Mouse (Mus musculus): ENCODE data around the gene Vwa8. TPM values are rescaled to one million over a fixed set of nuclear protein-coding genes. Genes with fewer than 3 reads are reported as not detected.

Vwa8 gene
- polyA plus RNA-seq, 1 experiment from 2014 or later, result 41.6 TPM

DNA sequence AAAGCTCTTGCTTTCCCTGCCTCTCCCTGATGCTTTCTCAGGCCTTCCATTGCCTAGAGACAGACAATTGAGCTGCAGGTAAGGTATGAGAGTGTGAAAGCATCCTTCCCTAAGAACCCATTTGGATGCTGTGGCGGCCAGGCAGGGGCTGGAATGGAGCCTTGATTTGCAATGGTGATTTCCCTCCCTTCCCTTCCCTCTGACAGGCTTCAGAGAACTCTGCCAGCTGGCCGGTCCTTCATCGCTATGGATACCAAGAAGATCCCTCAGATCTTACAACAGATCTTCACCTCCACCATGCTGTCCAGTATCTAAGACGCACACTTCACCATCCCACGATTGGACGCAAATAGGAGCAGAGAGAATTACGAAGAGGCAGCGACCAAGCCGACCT is 352.0 kb downstream of the Vwa8 start:
- Histone ChIP-seq H3K36me3 (ENCODE audit: inconsistent target) (no peaks in the 10 kb centered on the region), H3K79me2 (ENCODE audit: inconsistent target) (no peaks in the 10 kb centered on the region), H3K27ac (no peak overlapping the region), H3K4me3 (ENCODE audit: inconsistent target) (no peak overlapping the region)
- WGBS (ENCODE audit: missing documents), result 91% methylated on average over 9 of the region's 9 CpGs

DNA sequence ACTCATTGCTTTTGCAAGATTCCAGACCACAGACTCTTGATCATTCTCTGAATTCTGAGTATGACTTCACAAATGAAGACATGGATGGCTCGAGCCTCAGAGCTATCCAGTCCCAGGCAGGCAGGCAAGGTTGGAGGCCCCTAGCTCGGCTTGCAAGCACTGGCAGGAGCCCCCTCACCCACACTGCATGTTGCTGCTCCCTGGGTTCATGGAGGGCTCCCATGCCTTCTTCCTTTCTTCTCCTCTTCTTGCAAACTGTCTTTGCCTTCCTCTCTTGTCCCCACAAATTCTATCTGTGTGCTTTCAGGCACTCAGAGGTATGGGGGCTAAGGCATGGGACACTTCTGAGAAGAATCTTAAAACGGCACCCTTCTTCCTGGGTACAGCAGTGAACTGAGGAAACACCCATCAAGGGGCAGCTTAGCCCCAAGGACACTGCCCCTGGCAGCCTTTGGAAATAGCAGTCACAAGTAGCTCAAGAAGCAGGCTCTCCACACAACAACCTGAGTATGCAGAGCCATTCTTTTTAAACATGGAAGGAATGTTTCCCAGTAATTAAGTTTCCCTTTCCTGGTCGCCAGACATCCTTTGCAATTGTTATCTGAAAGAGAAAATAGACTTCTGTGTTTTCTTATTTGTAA is 354.0 kb downstream of the Vwa8 start:
- no peak overlapping the region for H3K4me3 ChIP-seq (ENCODE audit: inconsistent target)
- H3K27ac ChIP-seq, result no peak overlapping the region
- no peaks in the 10 kb centered on the region for H3K36me3 ChIP-seq (ENCODE audit: inconsistent target)
- H3K79me2 ChIP-seq (ENCODE audit: inconsistent target), result no peaks in the 10 kb centered on the region
- WGBS (ENCODE audit: missing documents), result 82% methylated on average over 4 of the region's 4 CpGs

DNA sequence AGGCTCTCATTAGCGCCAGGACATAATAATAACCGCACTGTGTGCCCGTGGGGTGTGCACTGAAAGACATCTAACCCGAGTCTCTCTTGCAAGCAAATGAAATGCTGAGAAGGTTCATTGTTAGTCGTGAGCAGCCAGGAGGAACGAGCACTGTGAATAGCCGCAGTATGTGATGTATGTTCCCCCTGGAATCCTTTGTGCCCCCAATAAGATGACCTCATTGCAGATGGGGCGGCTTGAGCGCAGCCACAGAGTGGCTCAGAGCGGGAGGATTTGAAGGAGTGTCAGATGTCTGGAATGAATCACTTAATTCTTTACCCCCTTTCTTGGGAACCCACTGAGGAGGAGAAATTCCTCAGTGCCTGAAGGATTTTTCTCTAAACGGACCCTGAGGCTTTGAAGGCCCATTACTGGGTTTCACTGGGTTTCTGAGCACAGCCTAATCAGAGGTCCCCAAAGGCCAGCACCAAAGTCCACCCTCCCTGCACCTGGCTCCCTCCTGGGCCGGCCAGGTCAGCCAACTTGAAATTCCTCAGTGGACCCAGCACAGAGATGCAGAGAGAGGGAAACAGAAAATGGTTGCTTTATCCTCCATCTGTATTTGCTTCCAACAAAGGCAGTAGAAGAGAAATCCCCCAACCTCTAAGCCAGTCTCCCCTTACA is 354.8 kb downstream of the Vwa8 start:
- H3K27ac ChIP-seq, result no peak overlapping the region
- H3K79me2 ChIP-seq (ENCODE audit: inconsistent target), result no peaks in the 10 kb centered on the region
- no peak overlapping the region for H3K4me3 ChIP-seq (ENCODE audit: inconsistent target)
- 78% methylated on average over 12 of the region's 12 CpGs for WGBS (ENCODE audit: missing documents)
- no peaks in the 10 kb centered on the region for H3K36me3 ChIP-seq (ENCODE audit: inconsistent target)

DNA sequence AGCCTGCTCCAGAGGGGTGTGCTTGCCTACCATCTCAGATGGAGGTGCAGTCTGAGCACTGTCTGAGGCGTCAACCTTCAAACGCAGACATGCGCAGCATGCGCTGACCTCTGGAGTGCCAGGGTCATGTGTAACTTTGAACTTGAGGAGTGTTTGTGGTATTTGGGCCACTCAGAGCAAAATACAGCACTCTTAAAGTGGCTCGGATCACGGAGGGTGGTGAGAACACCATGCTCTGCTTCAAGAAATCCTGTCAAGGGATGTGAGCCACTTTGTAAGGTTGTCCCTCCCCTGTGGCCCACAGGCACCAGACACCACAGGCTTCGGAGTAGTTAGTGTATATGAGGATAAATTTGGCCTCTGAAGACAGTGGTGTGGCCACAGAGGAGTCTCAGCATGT is 356.0 kb downstream of the Vwa8 start:
- Histone ChIP-seq H3K27ac (no peak overlapping the region), H3K79me2 (ENCODE audit: inconsistent target) (no peaks in the 10 kb centered on the region), H3K36me3 (ENCODE audit: inconsistent target) (no peaks in the 10 kb centered on the region), H3K4me3 (ENCODE audit: inconsistent target) (no peak overlapping the region)
- WGBS (ENCODE audit: missing documents), result 94% methylated on average over 7 of the region's 7 CpGs

DNA sequence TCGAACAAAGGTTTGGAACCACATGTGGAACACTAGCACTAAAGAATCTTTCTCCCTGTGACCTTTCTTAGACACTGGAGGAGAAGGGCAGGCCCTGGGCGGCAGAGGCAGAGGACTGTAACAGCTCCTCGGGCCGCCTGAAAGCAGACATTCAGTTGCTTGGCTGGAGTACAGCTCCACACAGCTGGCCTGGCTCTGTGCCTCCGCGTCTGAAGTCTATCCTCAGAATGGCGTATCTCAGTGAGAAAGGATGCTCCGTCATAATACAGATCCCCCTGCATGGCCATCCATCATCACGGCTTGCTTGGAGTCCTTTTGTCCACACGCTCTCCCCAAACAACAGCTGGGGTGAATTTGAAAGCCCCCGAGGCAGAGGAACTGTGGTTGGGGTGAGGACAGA is 357.4 kb downstream of the Vwa8 start:
- 91% methylated on average over 11 of the region's 11 CpGs for WGBS (ENCODE audit: missing documents)
- H3K4me3 ChIP-seq (ENCODE audit: inconsistent target), result no peak overlapping the region
- H3K27ac ChIP-seq, result no peak overlapping the region
- H3K79me2 ChIP-seq (ENCODE audit: inconsistent target), result no peaks in the 10 kb centered on the region
- H3K36me3 ChIP-seq (ENCODE audit: inconsistent target), result no peaks in the 10 kb centered on the region

DNA sequence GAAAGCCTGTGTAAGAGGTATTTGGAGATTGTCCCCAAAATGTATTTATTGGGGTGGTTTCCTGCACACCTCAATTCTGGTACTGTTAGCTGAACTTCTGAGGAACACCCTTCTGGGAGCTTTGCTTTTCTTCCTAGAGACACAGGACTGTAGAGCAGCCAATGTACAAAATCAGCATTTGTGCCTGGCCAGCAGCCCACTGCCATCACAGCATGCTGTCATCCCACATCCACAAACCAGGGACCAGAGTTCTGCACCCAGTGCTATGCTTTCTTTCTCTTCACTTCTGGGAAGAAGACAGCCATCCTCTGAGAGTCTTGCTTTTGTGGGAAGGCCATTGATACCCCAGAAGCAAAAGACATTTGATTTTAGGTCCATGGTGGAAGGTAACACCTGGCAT is 359.6 kb downstream of the Vwa8 start:
- H3K27ac ChIP-seq, result no peak overlapping the region
- no peak overlapping the region for H3K4me3 ChIP-seq (ENCODE audit: inconsistent target)
- no peaks in the 10 kb centered on the region for H3K36me3 ChIP-seq (ENCODE audit: inconsistent target)
- H3K79me2 ChIP-seq (ENCODE audit: inconsistent target), result no peaks in the 10 kb centered on the region

DNA sequence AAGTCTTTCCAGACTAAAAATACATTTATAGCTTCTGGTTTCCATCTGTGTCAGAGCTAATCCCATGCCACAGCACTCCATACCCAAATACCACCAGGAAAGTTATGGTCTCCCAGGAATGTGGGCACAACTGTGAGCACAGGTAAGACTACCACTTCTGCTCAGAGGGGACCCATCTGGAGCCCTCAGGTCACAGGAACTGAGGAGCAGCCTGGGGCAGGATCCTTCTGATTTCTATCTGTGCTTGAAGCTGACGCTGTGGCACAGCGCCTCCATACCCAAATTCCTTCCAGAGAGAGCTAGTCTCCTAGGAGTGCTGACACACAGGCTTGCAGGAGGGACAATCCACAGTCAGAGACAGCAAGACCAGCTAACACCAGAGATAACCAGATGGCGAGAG is 361.0 kb downstream of the Vwa8 start:
- H3K27ac ChIP-seq, result no peak overlapping the region
- H3K4me3 ChIP-seq (ENCODE audit: inconsistent target), result no peak overlapping the region
- H3K79me2 ChIP-seq (ENCODE audit: inconsistent target), result no peaks in the 10 kb centered on the region
- H3K36me3 ChIP-seq (ENCODE audit: inconsistent target), result no peaks in the 10 kb centered on the region
- 97% methylated on average over 3 of the region's 3 CpGs for WGBS (ENCODE audit: missing documents)

DNA sequence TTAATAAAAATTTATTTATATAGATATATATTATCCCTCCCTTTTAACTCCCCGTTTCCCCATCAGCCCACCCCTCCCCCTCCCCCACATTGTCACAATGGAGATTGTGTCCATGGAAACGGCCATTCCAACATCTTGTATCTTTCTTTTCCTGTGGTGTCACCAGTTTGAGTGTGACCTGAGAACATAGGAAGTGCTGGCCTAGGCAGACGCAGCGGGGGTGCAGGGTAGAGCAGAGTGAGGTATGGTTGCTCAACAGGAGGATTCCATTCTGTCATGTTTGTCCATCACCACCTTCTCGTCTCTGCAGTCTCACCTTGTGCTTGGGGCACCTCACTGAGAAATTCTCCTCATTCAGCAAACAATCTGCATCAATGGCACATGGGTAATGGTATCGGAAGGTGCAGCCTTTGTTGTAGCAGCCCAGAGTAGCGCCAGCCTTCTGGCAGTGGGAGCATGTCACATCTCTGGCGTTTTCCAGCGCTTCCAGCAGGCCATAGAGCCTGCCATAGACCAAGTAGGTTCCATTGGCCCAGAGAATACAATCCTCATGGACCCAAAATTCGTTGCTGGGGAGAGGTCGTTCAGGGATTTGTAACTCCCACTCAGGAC is 363.6 kb downstream of the Vwa8 start:
- Histone ChIP-seq H3K79me2 (ENCODE audit: inconsistent target) (no peaks in the 10 kb centered on the region), H3K36me3 (ENCODE audit: inconsistent target) (no peaks in the 10 kb centered on the region), H3K4me3 (ENCODE audit: inconsistent target) (no peak overlapping the region), H3K27ac (no peak overlapping the region)
- whole genome bisulfite sequencing (ENCODE audit: missing documents), result 79% methylated on average over 11 of the region's 11 CpGs

DNA sequence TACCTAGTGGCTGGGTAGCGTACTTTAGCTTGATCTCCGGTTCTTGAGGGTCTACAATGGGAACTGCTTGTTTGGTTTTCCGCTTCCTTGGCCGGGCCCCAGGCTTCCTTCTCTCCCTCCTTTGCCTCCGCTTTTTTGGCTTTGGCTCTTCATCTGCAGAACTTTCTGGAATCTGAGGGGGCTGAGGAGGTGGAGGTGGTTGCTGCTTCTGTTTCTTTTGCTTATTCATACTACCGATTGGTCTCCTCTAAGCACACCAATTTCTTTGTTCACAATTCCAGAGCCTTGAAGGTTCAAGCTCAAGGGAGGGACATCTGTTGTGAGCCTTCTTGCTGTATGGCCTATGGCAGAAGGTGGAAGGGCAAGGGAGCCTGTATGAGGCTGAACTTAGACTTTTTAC is 365.3 kb downstream of the Vwa8 start:
- Histone ChIP-seq H3K79me2 (ENCODE audit: inconsistent target) (no peaks in the 10 kb centered on the region), H3K4me3 (ENCODE audit: inconsistent target) (no peak overlapping the region), H3K27ac (no peak overlapping the region), H3K36me3 (ENCODE audit: inconsistent target) (no peaks in the 10 kb centered on the region)
- WGBS (ENCODE audit: missing documents), result 92% methylated on average over 5 of the region's 6 CpGs

DNA sequence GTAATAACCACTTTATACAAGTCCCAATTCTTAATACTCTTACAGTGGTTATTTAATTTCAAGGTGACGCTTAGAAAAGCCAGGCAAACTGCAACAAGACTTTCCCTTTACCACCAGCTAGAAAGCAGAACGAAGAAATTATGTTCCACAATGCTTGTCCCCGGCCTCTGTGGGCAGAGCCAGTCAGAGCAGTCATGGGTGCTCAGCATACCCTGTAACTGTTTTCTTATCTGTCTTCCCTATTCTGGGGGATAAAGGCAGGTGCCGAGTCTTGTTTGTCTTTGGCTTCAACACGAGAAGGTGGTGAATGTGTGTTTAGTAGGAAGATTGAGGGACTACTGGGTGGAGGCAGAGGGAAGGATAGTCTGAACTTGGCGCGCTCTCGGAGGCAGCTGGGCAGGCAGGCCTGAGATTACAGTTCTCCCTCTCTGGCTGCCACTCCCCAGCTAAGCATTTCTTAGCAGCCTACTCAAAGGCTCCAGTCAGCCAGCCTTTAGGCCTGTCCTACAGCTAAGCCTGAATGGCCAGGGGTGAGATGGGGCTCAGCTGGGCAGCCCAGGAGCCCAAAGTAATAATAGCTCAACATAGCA is 365.9 kb downstream of the Vwa8 start:
- no peak overlapping the region for H3K27ac ChIP-seq
- no peak overlapping the region for H3K4me3 ChIP-seq (ENCODE audit: inconsistent target)
- no peaks in the 10 kb centered on the region for H3K36me3 ChIP-seq (ENCODE audit: inconsistent target)
- 54% methylated on average over 8 of the region's 8 CpGs for WGBS (ENCODE audit: missing documents)
- H3K79me2 ChIP-seq (ENCODE audit: inconsistent target), result no peaks in the 10 kb centered on the region

DNA sequence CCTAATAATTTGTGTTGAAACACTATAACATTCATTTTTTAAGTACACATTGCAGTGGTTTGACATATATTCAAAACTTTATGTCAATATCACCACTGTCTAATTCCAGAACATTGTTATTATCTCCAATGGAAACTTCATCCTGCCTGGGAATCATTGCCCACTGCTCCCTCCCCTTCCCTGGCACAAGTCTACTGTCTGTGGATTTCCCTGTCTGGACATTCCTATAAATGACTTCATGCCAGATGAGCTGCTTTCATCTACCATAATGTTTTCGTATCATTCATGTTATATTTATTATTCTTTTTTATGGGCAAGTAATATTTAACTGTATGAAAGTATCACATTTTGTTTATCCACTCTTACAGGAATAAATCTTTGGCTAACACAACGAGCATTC is 367.5 kb downstream of the Vwa8 start:
- no peaks in the 10 kb centered on the region for H3K36me3 ChIP-seq (ENCODE audit: inconsistent target)
- no peak overlapping the region for H3K27ac ChIP-seq
- no peak overlapping the region for H3K4me3 ChIP-seq (ENCODE audit: inconsistent target)
- 94% methylated on average over 2 of the region's 2 CpGs for WGBS (ENCODE audit: missing documents)
- no peaks in the 10 kb centered on the region for H3K79me2 ChIP-seq (ENCODE audit: inconsistent target)

DNA sequence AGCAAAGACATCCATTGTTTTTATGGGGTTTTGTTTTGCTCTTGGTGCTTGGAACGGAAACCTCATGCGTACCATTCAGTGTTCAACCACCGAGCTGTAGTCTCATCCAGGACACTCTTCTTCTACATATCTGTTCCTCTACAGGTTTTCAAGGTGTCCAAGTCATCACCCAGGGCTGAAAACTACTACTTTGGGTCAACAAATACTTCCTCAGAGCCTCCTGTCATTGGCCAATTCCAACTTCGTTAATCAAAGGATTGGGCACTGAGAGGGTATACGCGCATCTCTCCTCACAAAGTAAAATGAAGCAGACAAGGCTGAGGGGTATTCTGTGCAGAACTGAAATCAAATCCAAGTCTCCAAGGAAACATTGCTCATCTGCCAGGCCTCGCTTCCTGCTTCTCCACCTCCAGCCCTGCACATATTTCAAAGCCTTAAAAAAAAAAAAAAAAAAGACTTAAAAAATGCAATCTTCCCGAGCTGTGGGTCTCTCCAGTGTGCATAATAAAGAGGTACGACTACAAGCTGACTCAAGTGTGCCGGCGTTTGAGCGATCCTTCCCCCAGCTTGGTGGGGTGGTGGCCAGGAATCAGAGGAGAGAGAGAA is 374.7 kb downstream of the Vwa8 start:
- Histone ChIP-seq H3K27ac (no peak overlapping the region), H3K79me2 (ENCODE audit: inconsistent target) (no peaks in the 10 kb centered on the region)
- WGBS (ENCODE audit: missing documents), result 92% methylated on average over 12 of the region's 12 CpGs

DNA sequence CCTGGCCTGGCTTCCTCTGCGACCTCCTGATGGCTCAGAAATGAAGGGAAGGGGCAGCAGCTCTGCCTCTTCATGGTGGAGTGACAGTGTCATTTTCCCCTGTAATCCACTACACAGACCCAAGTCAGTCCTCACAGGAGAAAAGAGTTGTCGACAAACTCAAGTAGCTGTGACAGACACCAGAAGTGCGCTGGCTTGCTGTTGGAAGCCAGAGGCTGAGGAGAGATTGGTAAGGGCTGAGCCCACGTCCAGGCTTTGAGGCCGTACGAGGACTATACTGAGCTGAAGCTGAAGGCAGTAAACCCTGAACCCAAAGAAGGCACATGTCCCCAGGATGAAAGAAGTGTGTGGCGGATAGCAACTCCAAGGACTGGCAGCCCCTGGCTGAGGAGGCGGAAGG is 376.6 kb downstream of the Vwa8 start:
- Histone ChIP-seq H3K27ac (no peak overlapping the region), H3K36me3 (ENCODE audit: inconsistent target) (no peaks in the 10 kb centered on the region), H3K4me3 (ENCODE audit: inconsistent target) (no peak overlapping the region), H3K79me2 (ENCODE audit: inconsistent target) (no peaks in the 10 kb centered on the region)
- 92% methylated on average over 8 of the region's 8 CpGs for WGBS (ENCODE audit: missing documents)

More for the DNA sequence above, 374.7 kb downstream of the Vwa8 start:
- Histone ChIP-seq H3K36me3 (ENCODE audit: inconsistent target) (no peaks in the 10 kb centered on the region), H3K4me3 (ENCODE audit: inconsistent target) (no peak overlapping the region)

DNA sequence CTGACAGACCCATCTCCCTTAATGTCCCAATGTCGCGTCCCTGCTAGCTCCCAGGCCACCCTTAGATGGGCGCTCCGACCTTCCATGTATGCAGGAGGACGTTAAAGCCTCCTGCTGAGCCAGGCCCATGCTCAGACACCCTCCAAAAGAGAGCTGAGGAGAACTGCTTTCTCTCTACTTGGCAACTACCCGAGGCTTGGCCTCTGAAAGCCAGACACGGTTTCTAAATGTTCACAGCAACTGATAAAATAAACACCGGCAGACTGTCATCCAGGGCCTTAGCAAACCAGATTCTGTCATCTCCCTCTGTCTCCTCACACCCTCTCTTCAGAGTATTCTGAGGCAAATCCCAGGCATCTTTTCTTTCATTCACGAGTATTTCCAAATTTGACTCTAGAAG is 377.2 kb downstream of the Vwa8 start:
- Histone ChIP-seq H3K79me2 (ENCODE audit: inconsistent target) (no peaks in the 10 kb centered on the region), H3K36me3 (ENCODE audit: inconsistent target) (no peaks in the 10 kb centered on the region), H3K4me3 (ENCODE audit: inconsistent target) (no peak overlapping the region), H3K27ac (no peak overlapping the region)
- 88% methylated on average over 9 of the region's 9 CpGs for WGBS (ENCODE audit: missing documents)

DNA sequence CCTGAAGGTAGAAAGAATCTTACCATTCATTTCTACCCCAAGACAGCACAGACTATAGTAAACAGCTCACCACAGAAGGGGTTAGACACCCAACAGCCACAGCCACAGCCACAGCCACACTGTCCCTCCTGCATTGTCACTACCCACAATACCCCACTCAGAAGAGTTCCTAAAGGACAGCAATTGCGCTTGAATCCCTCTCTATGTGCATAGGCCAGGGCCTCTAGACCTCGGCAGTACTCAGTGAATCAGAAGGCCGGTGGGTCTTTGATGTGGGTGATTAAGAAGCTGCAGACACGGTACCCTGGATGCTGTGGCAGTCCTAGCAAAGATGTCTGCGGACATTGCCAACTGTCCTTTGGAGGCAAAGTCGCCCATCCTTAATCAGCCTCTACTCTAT is 377.9 kb downstream of the Vwa8 start:
- Histone ChIP-seq H3K4me3 (ENCODE audit: inconsistent target) (no peak overlapping the region), H3K79me2 (ENCODE audit: inconsistent target) (no peaks in the 10 kb centered on the region), H3K36me3 (ENCODE audit: inconsistent target) (no peaks in the 10 kb centered on the region), H3K27ac (no peak overlapping the region)
- 98% methylated on average over 6 of the region's 6 CpGs for WGBS (ENCODE audit: missing documents)

Data from macrophage (primary cell).